Comparison of ENCODE assay signal across 1 mouse cellular context in the genomic region with DNA sequence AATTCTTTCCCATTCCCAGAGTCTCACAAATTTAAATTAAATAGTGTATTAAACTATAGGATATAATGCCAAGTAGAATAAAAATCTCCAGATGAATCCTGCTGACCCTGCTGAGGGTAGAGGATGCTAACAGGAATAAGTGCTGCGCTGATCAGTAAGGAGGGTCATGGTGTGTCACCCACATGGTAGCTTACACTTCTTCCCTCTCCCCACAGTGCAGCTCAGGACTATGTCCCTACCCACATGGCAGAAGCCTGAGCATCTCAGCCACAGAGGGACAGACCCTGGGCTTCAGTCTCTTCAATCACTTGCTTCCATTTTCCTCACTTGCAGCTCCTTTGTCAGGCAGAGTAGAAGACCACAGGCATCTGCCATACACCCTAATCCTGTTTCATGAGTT.
TF ChIP-seq lines count a peak whose summit lies in the region.

No protein-coding gene starts in this region.

TF ChIP-seq in myocyte, 11 proteins besides CTCF, POLR2A, EP300 and RAD21:
- no peak for TF ChIP-seq CEBPB (IDR thresholded peaks at IDR 0.05; ENCODE audit: insufficient read depth, poor library complexity, severe bottlenecking)
- TF ChIP-seq POLR2AphosphoS2 (IDR thresholded peaks at IDR 0.05; ENCODE audit: insufficient read length, low read depth), result peak; percentile 45
